Mouse (Mus musculus) liver, embryonic 14.5 days (tissue): Measurements from ENCODE around the gene Gpx5. TPM values are rescaled to one million over a fixed set of nuclear protein-coding genes. Genes with fewer than 3 reads are reported as not detected.
A peak's percentile ranks its signal among the peaks of the same experiment; 100 is the strongest.

ENCODE experiments used
- ATAC-seq: fragments of 200-750 bp; cut with Nextera tagmentation; 2 replicates; pipeline ENCODE4 v1.8.0; 2017; ENCODE audit warnings: moderate number of reproducible peaks, mild to moderate bottlenecking, moderate library complexity; ENCODE audit not compliant: insufficient read depth
- DNase-seq, 3 experiments: peaks; one replicate each; pipeline ENCODE4 v3.0.0-alpha.2; 2012 to 2013; ENCODE audit warnings: low read depth in 3 of 3, low spot score in 3 of 3
- H3K27ac ChIP-seq: fragments of 300-500 bp; sonication (generic); 2 replicates; pipeline ENCODE4 v1.5.1; 2014; ENCODE audit warnings: moderate library complexity, mild to moderate bottlenecking, control low read depth, inconsistent platforms
- H3K27me3 ChIP-seq: fragments of 300-500 bp; sonication (generic); 2 replicates; pipeline ENCODE4 v1.6.1; 2014; ENCODE audit warnings: mild to moderate bottlenecking, low read length, moderate library complexity; ENCODE audit not compliant: control insufficient read depth, insufficient read depth
- H3K36me3 ChIP-seq: fragments of 300-500 bp; sonication (generic); replicated peaks from 2 replicates; pipeline ENCODE4 v1.6.1; 2014; ENCODE audit warnings: low read depth; ENCODE audit not compliant: control insufficient read depth, insufficient read depth
- H3K4me1 ChIP-seq, 2 experiments: fragments of 200-500 bp in 1 of 2; fragments of 300-500 bp in 1 of 2; sonication (generic) in 1 of 2; replicated peaks; 2 replicates each; pipeline ENCODE4 v1.6.1; 2012 to 2014; ENCODE audit warnings: antibody characterized with exemption in 1 of 2, inconsistent platforms in 1 of 2, low read length in 1 of 2; ENCODE audit not compliant: control insufficient read depth in 2 of 2, insufficient read depth in 2 of 2
- H3K4me2 ChIP-seq: fragments of 300-500 bp; sonication (generic); 2 replicates; pipeline ENCODE4 v1.6.1; 2014; ENCODE audit warnings: low read depth, mild to moderate bottlenecking, control low read depth, moderate library complexity
- H3K4me3 ChIP-seq, 2 experiments: fragments of 200-500 bp in 1 of 2; fragments of 300-500 bp in 1 of 2; sonication (generic) in 1 of 2; 2 replicates each; pipeline ENCODE4 v1.5.1; 2012 to 2014; ENCODE audit warnings: low read depth in 2 of 2, low read length in 2 of 2, mild to moderate bottlenecking in 2 of 2, control low read depth in 1 of 2, inconsistent platforms in 1 of 2, moderate library complexity in 1 of 2; ENCODE audit not compliant: insufficient read depth in 1 of 2
- H3K9ac ChIP-seq: fragments of 300-500 bp; sonication (generic); replicated peaks from 2 replicates; pipeline ENCODE4 v1.6.1; 2014; ENCODE audit warnings: mild to moderate bottlenecking, control low read depth, moderate library complexity
- H3K9me3 ChIP-seq: fragments of 300-500 bp; sonication (generic); 2 replicates; pipeline ENCODE4 v1.6.1; 2016; ENCODE audit warnings: low read length, mixed read lengths; ENCODE audit not compliant: control insufficient read depth
- CTCF ChIP-seq: IDR thresholded peaks from 2 replicates; pipeline ENCODE4 v1.5.1; 2016; ENCODE audit warnings: antibody characterized with exemption, low read depth, control low read depth
- EP300 ChIP-seq: IDR thresholded peaks from 2 replicates; pipeline ENCODE4 v1.6.1; 2016; ENCODE audit warnings: antibody characterized with exemption, low read depth
- WGBS: fragments of 180-500 bp; shearing (Covaris S2); extraction: QIAGEN DNeasy Blood & Tissue Kit; methylation state at CpG from one replicate; pipeline ENCODE4 v1.1.7; 2014; ENCODE audit not compliant: insufficient replicate concordance; 5-methylcytosine and 5-hydroxymethylcytosine counted together
- polyA plus RNA-seq, 2 experiments: library from polyadenylated mRNA; depleted of rRNA in 1 of 2; stranded (reverse) in 1 of 2; unstranded in 1 of 2; fragments of >200 nt; fragmentation: Nextera tagmentation in 1 of 2; extraction: Ambion mirVana in 1 of 2; gene quantifications; 2 replicates each; pipeline versions ENCODE4 v1.2.1 to v1.2.3; 2012 to 2014

The Gpx5 gene
- polyA plus RNA-seq, 2 experiments = not detected

- WGBS = 62% methylated on average over 5 of the region's 5 CpGs
- H3K4me2 ChIP-seq = peak overlapping the region; percentile 78; the same call in 1 of the 2 replicates
- H3K27me3 ChIP-seq = no peaks in the 10 kb centered on the region; the same call in 1 of the 2 replicates
- DNase-seq = no peak
- peaks cover 0 to 9% of the 10 kb centered on the region in 2 experiments; a peak in 2 of 4 replicates for H3K4me1 ChIP-seq
- H3K27ac ChIP-seq = no peak overlapping the region
- no peaks in the 10 kb centered on the region for H3K9me3 ChIP-seq
- no peak overlapping the region for H3K4me3 ChIP-seq
- no peaks in the 10 kb centered on the region for H3K36me3 ChIP-seq
- ATAC-seq = no peak
- TF ChIP-seq EP300 (no peak), CTCF (no peak)
- H3K9ac ChIP-seq = no peak overlapping the region
Measured at GRCm38 (mm10) chr13:21244089-21244488, 48.4 kb downstream of the Gpx5 start.

DNA sequence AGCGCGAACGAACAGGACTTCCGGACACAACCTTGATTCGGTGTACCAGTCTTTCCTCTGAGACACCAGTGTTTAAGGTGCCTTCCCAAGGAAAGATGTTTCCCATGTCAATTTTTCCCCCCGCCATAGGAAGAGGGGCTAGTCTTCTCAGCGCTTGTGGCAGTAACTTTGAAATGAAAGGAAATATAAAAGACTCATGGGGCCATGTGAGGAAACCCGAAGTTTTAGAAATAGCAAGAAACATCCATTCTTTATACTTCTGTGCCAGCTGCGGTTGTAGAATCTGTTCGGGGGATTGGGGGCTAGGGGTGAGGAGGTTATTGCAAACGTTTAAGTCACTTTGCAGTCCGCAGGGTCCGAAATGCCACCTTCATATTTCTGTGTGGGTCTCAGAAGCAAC lies 49.3 kb downstream of the Gpx5 start:
- no peaks in the 10 kb centered on the region for H3K27me3 ChIP-seq
- no peak for DNase-seq
- peaks cover 0 to 9% of the 10 kb centered on the region in 2 experiments; a peak in 2 of 4 replicates for H3K4me1 ChIP-seq
- H3K9me3 ChIP-seq = no peaks in the 10 kb centered on the region
- TF ChIP-seq EP300 (no peak), CTCF (no peak)
- H3K4me2 ChIP-seq = peak overlapping the region; percentile 78
- 5% methylated on average over 13 of the region's 13 CpGs for WGBS
- H3K4me3 ChIP-seq = peak overlapping the region; percentile 46 to 71
- no peak overlapping the region for H3K27ac ChIP-seq
- no peak for ATAC-seq
- H3K9ac ChIP-seq = peak overlapping the region; percentile 5; the same call in 1 of the 2 replicates
- no peaks in the 10 kb centered on the region for H3K36me3 ChIP-seq

- DNase-seq (peak in 1 of 3 experiments; percentile 48), ATAC-seq (peak; percentile 73; the same call in 1 of the 2 replicates)
- Histone ChIP-seq H3K9me3 (no peaks in the 10 kb centered on the region), H3K9ac (peak overlapping the region; percentile 5; the same call in 1 of the 2 replicates), H3K4me1 (peaks cover 0 to 9% of the 10 kb centered on the region in 2 experiments; a peak in 2 of 4 replicates), H3K4me3 (peak overlapping the region; percentile 46 to 71), H3K27ac (no peak overlapping the region), H3K27me3 (no peaks in the 10 kb centered on the region), H3K36me3 (no peaks in the 10 kb centered on the region), H3K4me2 (peak overlapping the region; percentile 78)
- TF ChIP-seq EP300 = no peak
- TF ChIP-seq CTCF = no peak
- WGBS = 4% methylated on average over 16 of the region's 16 CpGs
Measured at GRCm38 (mm10) chr13:21242408-21243125, 50.0 kb downstream of the Gpx5 start.

- TF ChIP-seq CTCF = no peak
- TF ChIP-seq EP300 = no peak
- peaks cover 0 to 9% of the 10 kb centered on the region in 2 experiments; a peak in 2 of 4 replicates for H3K4me1 ChIP-seq
- no peaks in the 10 kb centered on the region for H3K27me3 ChIP-seq
- WGBS = 2% methylated on average over 7 of the region's 7 CpGs
- ATAC-seq = peak; percentile 87
- no peak overlapping the region for H3K4me3 ChIP-seq
- H3K4me2 ChIP-seq = 0 out of 2 replicates have a peak overlapping the region, but pooled peaks have one; percentile 5
- peak in 2 of 3 experiments; percentile 54 to 55 for DNase-seq
- H3K9ac ChIP-seq = no peak overlapping the region
- H3K36me3 ChIP-seq = no peaks in the 10 kb centered on the region
- H3K27ac ChIP-seq = no peak overlapping the region
- H3K9me3 ChIP-seq = no peaks in the 10 kb centered on the region
Measured at GRCm38 (mm10) chr13:21240788-21241187, 51.7 kb downstream of the Gpx5 start.

DNA sequence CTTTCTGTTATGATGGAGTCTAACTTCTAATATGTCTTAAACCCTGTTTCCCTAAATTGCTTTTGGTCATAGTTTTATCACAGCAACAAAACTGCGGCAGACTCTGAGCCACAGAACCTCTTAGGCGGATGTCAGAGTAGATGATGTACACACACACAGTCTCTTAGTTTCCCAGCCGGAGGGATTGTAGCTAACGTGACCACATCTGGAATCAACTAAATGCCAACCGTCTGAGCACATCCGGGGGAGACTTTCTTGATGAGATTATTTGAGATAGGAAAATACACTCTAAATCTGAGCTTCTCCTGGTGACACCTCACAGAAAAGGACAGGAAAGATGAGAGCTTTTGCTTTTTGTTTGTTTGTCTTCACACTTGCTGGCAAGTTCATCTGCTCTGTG lies 55.4 kb downstream of the Gpx5 start:
- 67% methylated on average over 6 of the region's 6 CpGs for WGBS
- H3K9me3 ChIP-seq = no peaks in the 10 kb centered on the region
- no peak overlapping the region for H3K27ac ChIP-seq
- H3K36me3 ChIP-seq = no peaks in the 10 kb centered on the region
- ATAC-seq (no peak), DNase-seq (no peak)
- H3K9ac ChIP-seq = no peak overlapping the region
- no peak overlapping the region for H3K4me3 ChIP-seq
- TF ChIP-seq CTCF (no peak), EP300 (no peak)
- H3K4me1 ChIP-seq = peaks cover 0 to 5% of the 10 kb centered on the region in 2 experiments; a peak in 2 of 4 replicates
- H3K4me2 ChIP-seq = no peak overlapping the region
- no peaks in the 10 kb centered on the region for H3K27me3 ChIP-seq
